Mouse (Mus musculus): ENCODE results near the gene Gm3696.
"Not testable (repeated sequence)": the region's sequence is repeated elsewhere in the genome, so short reads cannot be mapped to it uniquely, and the experiment has no call there.

The Gm3696 gene

GRCm38 (mm10) chr14:7100521-7100920 is at the start of gene Gm3696:
Gm3696 (minus strand) TSS chr14:7100621.
- not testable (repeated sequence) for DNase-seq (ENCODE audit: low spot score)

DNA sequence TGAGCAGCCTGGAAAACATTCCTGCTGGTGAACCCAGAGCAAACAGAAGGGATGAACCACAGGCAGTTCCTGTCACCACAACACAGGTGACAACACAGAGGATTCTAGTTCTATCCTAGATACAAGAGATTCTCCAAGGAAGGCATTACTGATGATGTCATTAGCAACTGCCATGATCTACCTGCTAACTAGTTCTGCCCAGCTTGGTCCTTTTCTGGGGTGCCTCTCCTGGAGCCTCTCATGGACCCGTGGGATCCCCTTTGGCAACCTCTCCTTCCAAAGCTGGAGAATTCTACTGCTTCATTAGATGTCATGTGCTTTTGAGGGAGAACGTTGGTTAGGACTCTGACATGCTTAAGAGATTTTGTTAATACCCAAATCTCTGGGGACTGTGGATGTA is 24.9 kb upstream of the Gm3696 start, which contains the start of gene Gm6676:
Gene Gm6676, minus strand, starts transcription at position 101 of the 400 bp plus-strand sequence.
- DNase-seq (ENCODE audit: low spot score): not testable (repeated sequence)

- not testable (repeated sequence) for DNase-seq (ENCODE audit: low spot score)
Observed at GRCm38 (mm10) chr14:7105124-7105802, 4.8 kb upstream of the Gm3696 start.

DNA sequence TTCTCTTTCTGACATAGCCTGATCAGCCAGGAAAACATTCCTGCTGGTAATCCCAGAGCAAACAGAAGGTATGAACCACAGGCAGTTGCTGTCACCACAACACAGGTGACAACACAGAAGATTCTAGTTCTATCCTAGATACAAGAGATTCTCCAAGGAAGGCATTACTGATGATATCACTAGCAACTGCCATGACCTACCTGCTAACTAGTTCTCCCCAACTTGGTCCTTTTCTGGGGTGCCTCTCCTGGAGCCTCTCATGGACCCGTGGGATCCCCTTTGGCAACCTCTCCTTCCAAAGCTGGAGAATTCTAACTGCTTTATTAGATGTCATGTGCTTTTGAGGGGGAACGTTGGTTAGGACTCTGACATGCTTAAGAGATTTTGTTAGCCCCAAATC is 55.6 kb downstream of the Gm3696 start, which contains the start of gene Gm3685:
Gene Gm3685, minus strand, starts transcription at position 101 of the 400 bp plus-strand sequence.
- DNase-seq (ENCODE audit: low spot score): not testable (repeated sequence)

Data from adipocyte (in vitro differentiated cells).